31 mouse cellular contexts compared by ENCODE assay signal in the genomic region with DNA sequence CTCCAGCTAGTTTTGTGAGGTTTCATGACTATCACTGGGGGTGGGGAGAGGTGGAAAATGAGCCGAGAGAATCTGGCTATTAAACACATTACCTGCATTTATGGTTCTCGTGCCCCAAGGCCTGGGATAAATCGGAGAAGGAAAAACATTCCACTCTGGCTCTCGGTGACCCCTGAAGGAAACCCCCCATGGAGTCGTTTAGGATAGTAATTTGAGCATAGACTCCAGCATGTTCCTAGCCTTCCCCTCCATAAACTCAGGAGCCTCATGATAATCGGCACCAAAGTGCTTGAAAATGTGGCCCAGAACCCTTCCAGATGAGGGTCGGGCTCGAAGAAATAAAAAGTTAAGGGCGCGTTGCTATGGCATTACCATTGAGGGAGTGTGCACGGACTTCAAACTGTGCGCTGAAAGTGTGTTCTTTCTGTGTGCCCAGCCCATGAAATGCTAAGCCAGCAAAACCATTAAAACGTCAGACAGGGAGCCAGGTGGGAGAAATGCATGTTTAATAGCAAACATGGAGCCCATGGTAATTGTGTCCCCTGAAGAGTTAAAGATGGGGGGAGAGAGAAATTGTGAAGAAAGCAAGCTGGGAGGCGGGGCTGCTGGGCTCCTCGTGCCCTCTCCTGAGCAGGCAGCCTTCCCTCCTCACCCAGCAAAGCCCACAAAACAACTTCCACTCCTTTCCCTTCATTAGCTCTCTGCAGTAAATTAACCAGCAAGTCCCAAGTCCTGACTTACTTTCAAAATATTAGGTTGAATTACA.
DNase-seq lines count a peak whose midpoint lies in the region; ATAC-seq lines count a peak whose summit lies in the region.
"Had no signal": no experiment of that assay in that cellular context is flagged by ENCODE, and none has a peak within 500 bp of the region (broad histone marks: within the 10 kb centered on the region; RNA-seq: fewer than 3 reads in every experiment).

No protein-coding gene starts in this region.

- WGBS in embryonic facial prominence, embryonic 11.5 days = 41% methylated on average over 15 of the region's 15 CpGs
- 53% methylated on average over 15 of the region's 15 CpGs for WGBS in embryonic facial prominence, embryonic 10.5 days
- WGBS in limb, embryonic 13.5 days = 10% methylated on average over 15 of the region's 15 CpGs

- H3K9ac ChIP-seq in embryonic facial prominence, embryonic 11.5 days (replicated peaks; ENCODE audit: low read length) = no peak overlapping the region
- H3K9ac ChIP-seq in limb, embryonic 13.5 days = no peak overlapping the region
- H3K9ac ChIP-seq: forebrain, embryonic 13.5 days; heart, embryonic 15.5 days; hindbrain, embryonic 12.5 days; liver, embryonic 13.5 days had no signal

- no peaks in the 10 kb centered on the region for H3K4me1 ChIP-seq in embryonic facial prominence, embryonic 11.5 days (ENCODE audit: control insufficient read depth, insufficient read depth, low read length)
- H3K4me1 ChIP-seq in embryonic facial prominence, embryonic 10.5 days = peaks cover 18% of the 10 kb centered on the region
- peaks cover 41% of the 10 kb centered on the region for H3K4me1 ChIP-seq in limb, embryonic 13.5 days
- H3K4me1 ChIP-seq: forebrain, embryonic 13.5 days; heart, embryonic 10.5 days; heart, embryonic 15.5 days; liver, embryonic 13.5 days had no signal

- no peak overlapping the region for H3K27ac ChIP-seq in embryonic facial prominence, embryonic 11.5 days (replicated peaks; ENCODE audit: low read depth, low read length)
- no peak overlapping the region for H3K27ac ChIP-seq in embryonic facial prominence, embryonic 10.5 days (replicated peaks)
- peak overlapping the region; percentile 79; the same call in 1 of the 2 replicates for H3K27ac ChIP-seq in limb, embryonic 13.5 days
- H3K27ac ChIP-seq: forebrain, embryonic 13.5 days; heart, embryonic 10.5 days; heart, embryonic 15.5 days; hindbrain, embryonic 12.5 days; hindbrain, postnatal 0 days; layer of hippocampus, adult 2 months; left cerebral cortex, adult 2 months; liver, embryonic 13.5 days; macrophage had no signal

- H3K27me3 ChIP-seq in embryonic facial prominence, embryonic 11.5 days (ENCODE audit: control insufficient read depth, insufficient read depth, low read length) = no peaks in the 10 kb centered on the region
- H3K27me3 ChIP-seq in embryonic facial prominence, embryonic 10.5 days (replicated peaks; ENCODE audit: low read depth, poor library complexity, severe bottlenecking) = no peaks in the 10 kb centered on the region
- H3K27me3 ChIP-seq in limb, embryonic 13.5 days = 0 out of 2 replicates have a peak, but pooled peaks cover 2% of the 10 kb centered on the region
- H3K27me3 ChIP-seq: forebrain, embryonic 13.5 days; heart, embryonic 15.5 days; hindbrain, embryonic 12.5 days; liver, embryonic 13.5 days had no signal

- no peaks in the 10 kb centered on the region for H3K9me3 ChIP-seq in embryonic facial prominence, embryonic 11.5 days (replicated peaks; ENCODE audit: control insufficient read depth, low read length)
- H3K9me3 ChIP-seq in embryonic facial prominence, embryonic 10.5 days = no peaks in the 10 kb centered on the region
- H3K9me3 ChIP-seq in limb, embryonic 13.5 days = no peaks in the 10 kb centered on the region
- H3K9me3 ChIP-seq: forebrain, embryonic 13.5 days; heart, embryonic 10.5 days; heart, embryonic 15.5 days; hindbrain, embryonic 12.5 days; liver, embryonic 13.5 days had no signal

- peak; percentile 20 for DNase-seq in embryonic facial prominence, embryonic 11.5 days (ENCODE audit: low spot score)
- DNase-seq in embryonic facial prominence, embryonic 10.5 days (ENCODE audit: low spot score) = no peak
- peak; percentile 1 for DNase-seq in ES-CJ7 (ENCODE audit: low read depth, low spot score)
- DNase-seq in forelimb bud, embryonic 11.5 days (ENCODE audit: low read depth, low spot score) = peak; percentile 60
- no peak for DNase-seq in urinary bladder, postnatal 4 days (ENCODE audit: low spot score in 2 of 2)
- no peak for DNase-seq in Muller cell, postnatal 12 days (ENCODE audit: inconsistent ontology term)
- no peak for DNase-seq in left cerebral cortex, postnatal 4 days
- DNase-seq: adrenal gland, adult 8-10 months; cerebellum, adult 2 months; cerebellum, postnatal 14 days; gastrocnemius, postnatal 25 days; heart, adult 11 months; kidney, postnatal 25 days; liver, embryonic 13.5 days; lung, adult 2 months; lung, postnatal 10 days; midbrain, embryonic 14.5 days; right cerebral cortex, adult 18-20 months; spleen, adult 18-20 months; thymus, postnatal 14 days had no signal

- no peaks in the 10 kb centered on the region for H3K36me3 ChIP-seq in embryonic facial prominence, embryonic 11.5 days (replicated peaks; ENCODE audit: control insufficient read depth, insufficient read depth, low read depth, low read length)
- H3K36me3 ChIP-seq in embryonic facial prominence, embryonic 10.5 days (replicated peaks) = no peaks in the 10 kb centered on the region
- no peaks in the 10 kb centered on the region for H3K36me3 ChIP-seq in limb, embryonic 13.5 days
- H3K36me3 ChIP-seq: heart, embryonic 10.5 days; heart, embryonic 15.5 days; hindbrain, embryonic 12.5 days; liver, embryonic 13.5 days had no signal

- intact Hi-C loops in left cerebral cortex, postnatal 4 days (cut with DNase I) = no loop called here

- no peak overlapping the region for H3K4me3 ChIP-seq in embryonic facial prominence, embryonic 11.5 days (ENCODE audit: low read depth, low read length)
- no peak overlapping the region for H3K4me3 ChIP-seq in embryonic facial prominence, embryonic 10.5 days
- H3K4me3 ChIP-seq in limb, embryonic 13.5 days = no peak overlapping the region
- H3K4me3 ChIP-seq: forebrain, embryonic 13.5 days; heart, embryonic 10.5 days; heart, embryonic 15.5 days; hindbrain, embryonic 12.5 days; layer of hippocampus, adult 2 months; left cerebral cortex, adult 2 months; liver, embryonic 13.5 days had no signal

- no peak for ATAC-seq in embryonic facial prominence, embryonic 11.5 days (replicated peaks; ENCODE audit: insufficient number of reproducible peaks, low FRiP score, low TSS enrichment, low read depth)
- ATAC-seq in limb, embryonic 13.5 days (ENCODE audit: low FRiP score, low read depth) = peak; percentile 90
- ATAC-seq: activated CD4-positive, CD25-positive, alpha-beta regulatory T cell, adult 4 months; forebrain, embryonic 13.5 days; hindbrain, postnatal 0 days; intestine, postnatal 0 days had no signal

- no peak overlapping the region for H3K4me2 ChIP-seq in embryonic facial prominence, embryonic 11.5 days (ENCODE audit: low read depth, low read length)
- peak overlapping the region; percentile 54 for H3K4me2 ChIP-seq in limb, embryonic 13.5 days (replicated peaks)
- H3K4me2 ChIP-seq: forebrain, embryonic 13.5 days; heart, embryonic 15.5 days; hindbrain, embryonic 12.5 days; liver, embryonic 13.5 days had no signal

Comparison
In these comparisons a context has a peak if more than half of its experiments do, and no peak if none do; other contexts are left out.
1. DNase-seq: peak in embryonic facial prominence, embryonic 11.5 days (single experiment), ES-CJ7 (single experiment) and forelimb bud, embryonic 11.5 days (single experiment); none in embryonic facial prominence, embryonic 10.5 days (single experiment), urinary bladder, postnatal 4 days (0 of 2), Muller cell, postnatal 12 days (single experiment) and left cerebral cortex, postnatal 4 days (single experiment).